Mouse (Mus musculus): ENCODE measurements at regions not wholly inside any gene's neighbourhood (a gene's known extent, or its start where the extent isn't known, plus 50 kb on each side); places are given as distances from the start of the nearest gene placed in this dataset.
"Not testable (repeated sequence)": the region's sequence is repeated elsewhere in the genome, so short reads cannot be mapped to it uniquely, and the experiment has no call there.

DNA sequence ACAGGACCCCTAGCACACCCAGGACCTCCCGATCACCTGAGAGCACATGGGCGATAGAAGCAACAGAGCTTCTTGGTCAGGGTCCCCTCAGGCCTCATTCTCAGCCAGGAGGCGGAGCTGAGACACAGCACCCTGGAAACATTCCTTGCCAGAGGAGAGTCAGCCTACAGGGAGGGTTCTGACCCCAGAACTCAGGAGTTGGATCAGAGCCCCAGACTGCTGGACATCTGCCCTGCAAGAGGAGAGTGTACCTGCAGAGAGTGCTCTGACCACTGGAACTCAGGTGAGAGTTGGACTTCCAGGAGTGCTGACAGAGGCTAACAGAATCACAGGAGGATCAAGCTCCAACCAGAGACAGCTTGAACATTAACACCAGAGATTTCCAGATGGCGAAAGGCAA is 76.1 kb downstream of the Gpr85 start:
- not testable (repeated sequence) for ATAC-seq (replicated peaks; ENCODE audit: low FRiP score, low read depth); H3K4me2 ChIP-seq (ENCODE audit: low read length); H3K36me3 ChIP-seq (ENCODE audit: insufficient read depth, low read length); H3K27me3 ChIP-seq (ENCODE audit: insufficient read depth, low read length); H3K9ac ChIP-seq (ENCODE audit: low read depth, low read length); H3K4me3 ChIP-seq (replicated peaks; ENCODE audit: low read depth, low read length); H3K27ac ChIP-seq; H3K9me3 ChIP-seq (replicated peaks; ENCODE audit: low read length); DNase-seq (ENCODE audit: low spot score); H3K4me1 ChIP-seq (replicated peaks; ENCODE audit: insufficient read depth, low read length)
- 91% methylated on average over 4 of the region's 4 CpGs for WGBS

DNA sequence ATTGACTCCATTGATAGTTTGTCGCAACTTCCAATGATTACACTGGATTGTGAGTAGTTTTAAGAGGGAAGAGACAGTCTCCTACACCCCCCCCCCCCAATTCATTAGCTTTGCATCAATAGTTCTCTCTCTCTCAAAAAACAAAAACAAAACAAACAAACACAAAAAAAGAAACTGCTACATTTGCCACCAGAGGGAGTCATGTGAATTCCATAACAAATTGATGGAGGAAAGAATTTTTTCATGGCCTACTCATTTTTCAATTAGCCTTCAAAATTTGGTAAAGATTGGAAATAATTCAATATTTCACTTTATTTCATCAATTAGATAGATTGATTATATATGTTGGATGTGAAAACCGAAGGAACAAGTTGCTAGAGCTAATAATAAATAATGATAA is 80.3 kb downstream of the Gpr85 start:
- WGBS: 87% methylated on average over 2 of the region's 2 CpGs

DNA sequence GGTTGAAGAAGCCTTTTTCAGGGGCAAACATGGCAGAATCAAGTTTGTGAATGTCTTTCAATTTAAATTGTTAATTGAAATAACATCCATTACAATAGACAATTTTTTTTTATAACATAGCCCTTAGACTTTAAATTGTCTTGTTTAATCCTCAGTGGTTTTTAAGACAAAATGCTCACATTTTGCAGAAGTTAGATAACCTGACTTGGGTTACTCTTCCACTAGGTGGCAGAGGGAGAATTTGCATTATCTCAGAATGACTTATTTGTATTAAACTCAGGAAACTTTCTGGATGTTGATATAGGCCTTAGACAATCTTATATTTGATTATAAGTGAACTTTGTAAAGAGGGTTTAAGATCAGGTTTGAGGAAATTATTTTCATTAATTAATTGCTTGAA is 80.8 kb downstream of the Gpr85 start:
- ATAC-seq (replicated peaks; ENCODE audit: low FRiP score, low read depth): no peak
- peak; percentile 60 for TF ChIP-seq CTCF (IDR thresholded peaks at IDR 0.05; ENCODE audit: low read depth)
- H3K9me3 ChIP-seq (replicated peaks; ENCODE audit: low read length): no peaks in the 10 kb centered on the region
- no peak overlapping the region for H3K9ac ChIP-seq (ENCODE audit: low read depth, low read length)
- peak; percentile 38 for DNase-seq (ENCODE audit: low spot score)
- no peak overlapping the region for H3K27ac ChIP-seq
- H3K36me3 ChIP-seq (ENCODE audit: insufficient read depth, low read length): no peaks in the 10 kb centered on the region
- no peaks in the 10 kb centered on the region for H3K27me3 ChIP-seq (ENCODE audit: insufficient read depth, low read length)
- H3K4me1 ChIP-seq (replicated peaks; ENCODE audit: insufficient read depth, low read length): no peaks in the 10 kb centered on the region
- H3K4me2 ChIP-seq (ENCODE audit: low read length): no peak overlapping the region
- no peak overlapping the region for H3K4me3 ChIP-seq (replicated peaks; ENCODE audit: low read depth, low read length)

More for the DNA sequence above, 80.3 kb downstream of the Gpr85 start:
- DNase-seq (ENCODE audit: low spot score) (no peak), ATAC-seq (replicated peaks; ENCODE audit: low FRiP score, low read depth) (no peak)
- Histone ChIP-seq H3K4me3 (replicated peaks; ENCODE audit: low read depth, low read length) (no peak overlapping the region), H3K9ac (ENCODE audit: low read depth, low read length) (no peak overlapping the region), H3K4me1 (replicated peaks; ENCODE audit: insufficient read depth, low read length) (no peaks in the 10 kb centered on the region), H3K9me3 (replicated peaks; ENCODE audit: low read length) (no peaks in the 10 kb centered on the region), H3K27me3 (ENCODE audit: insufficient read depth, low read length) (no peaks in the 10 kb centered on the region), H3K36me3 (ENCODE audit: insufficient read depth, low read length) (no peaks in the 10 kb centered on the region), H3K4me2 (ENCODE audit: low read length) (no peak overlapping the region), H3K27ac (no peak overlapping the region)
- TF ChIP-seq CTCF (IDR thresholded peaks at IDR 0.05; ENCODE audit: low read depth): peak; percentile 38; the same call in 1 of the 2 replicates

DNA sequence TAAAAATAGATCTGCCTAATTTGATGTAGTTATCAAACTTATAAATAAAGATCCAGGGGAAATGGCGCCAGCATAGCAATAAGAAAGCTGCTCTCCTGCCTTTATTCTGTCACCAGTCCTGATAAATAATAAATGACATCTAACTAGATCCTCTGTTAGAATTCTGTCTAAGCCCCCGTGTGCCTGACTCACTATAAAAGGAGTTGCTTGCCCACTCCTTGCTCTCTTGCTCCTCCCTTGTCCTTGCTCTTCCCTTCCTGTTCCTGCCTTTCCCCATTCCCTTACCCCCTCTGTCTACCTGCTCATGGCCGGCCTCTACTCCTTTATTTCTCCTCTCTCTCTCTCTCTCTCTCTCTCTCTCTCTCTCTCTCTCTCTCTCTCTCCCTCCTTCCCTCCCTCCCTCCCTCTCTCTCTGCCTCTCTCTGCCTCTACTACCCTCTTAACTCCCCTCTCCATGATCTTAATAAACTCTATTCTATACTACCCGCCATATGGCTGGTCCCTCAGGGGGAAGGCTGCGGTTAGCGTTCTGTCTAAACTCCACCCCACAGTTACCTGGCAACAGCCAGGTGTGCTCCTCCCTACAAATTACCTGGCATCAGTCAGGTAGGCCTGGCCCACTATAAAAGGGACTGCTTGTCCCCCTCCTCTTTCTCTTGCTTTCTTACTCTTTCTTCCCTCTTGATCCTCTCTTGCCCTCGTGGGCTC is 71.3 kb upstream of the Bmt2 start:
- no peaks in the 10 kb centered on the region for H3K4me1 ChIP-seq (replicated peaks; ENCODE audit: insufficient read depth, low read length)
- H3K4me3 ChIP-seq (replicated peaks; ENCODE audit: low read depth, low read length): no peak overlapping the region
- DNase-seq (ENCODE audit: low spot score): no peak
- no peaks in the 10 kb centered on the region for H3K27me3 ChIP-seq (ENCODE audit: insufficient read depth, low read length)
- H3K36me3 ChIP-seq (ENCODE audit: insufficient read depth, low read length): no peaks in the 10 kb centered on the region
- no peak overlapping the region for H3K27ac ChIP-seq
- WGBS: 54% methylated on average over 7 of the region's 7 CpGs
- TF ChIP-seq CTCF (IDR thresholded peaks at IDR 0.05; ENCODE audit: low read depth): no peak
- H3K9me3 ChIP-seq (replicated peaks; ENCODE audit: low read length): no peaks in the 10 kb centered on the region
- no peak overlapping the region for H3K9ac ChIP-seq (ENCODE audit: low read depth, low read length)
- H3K4me2 ChIP-seq (ENCODE audit: low read length): no peak overlapping the region
- no peak for ATAC-seq (replicated peaks; ENCODE audit: low FRiP score, low read depth)

DNA sequence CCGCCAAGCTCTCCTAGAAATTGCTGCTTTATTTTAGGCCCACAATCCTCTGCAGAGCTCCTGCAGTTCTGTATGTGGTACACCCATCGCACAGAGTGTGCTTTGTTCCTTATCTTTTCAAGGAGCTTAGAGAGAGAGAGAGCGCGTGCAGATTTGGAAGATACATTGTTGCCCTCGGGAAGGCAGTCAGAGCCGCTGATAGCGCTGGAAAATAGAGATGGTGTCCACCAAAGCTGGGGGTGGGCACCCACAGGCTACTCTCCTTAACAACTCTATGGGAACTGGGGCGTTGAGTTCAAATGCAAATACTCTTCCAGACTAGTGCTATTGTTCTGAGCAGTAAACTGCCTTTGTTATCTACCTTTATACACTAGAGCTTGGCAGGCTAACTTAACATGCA is 70.2 kb upstream of the Bmt2 start:
- Histone ChIP-seq H3K36me3 (ENCODE audit: insufficient read depth, low read length) (no peaks in the 10 kb centered on the region), H3K9ac (ENCODE audit: low read depth, low read length) (no peak overlapping the region), H3K4me1 (replicated peaks; ENCODE audit: insufficient read depth, low read length) (no peaks in the 10 kb centered on the region), H3K9me3 (replicated peaks; ENCODE audit: low read length) (no peaks in the 10 kb centered on the region), H3K4me2 (ENCODE audit: low read length) (no peak overlapping the region), H3K27ac (no peak overlapping the region), H3K27me3 (ENCODE audit: insufficient read depth, low read length) (no peaks in the 10 kb centered on the region), H3K4me3 (replicated peaks; ENCODE audit: low read depth, low read length) (no peak overlapping the region)
- no peak for TF ChIP-seq CTCF (IDR thresholded peaks at IDR 0.05; ENCODE audit: low read depth)
- ATAC-seq (replicated peaks; ENCODE audit: low FRiP score, low read depth) (no peak), DNase-seq (ENCODE audit: low spot score) (no peak)
- 31% methylated on average over 8 of the region's 8 CpGs for WGBS

DNA sequence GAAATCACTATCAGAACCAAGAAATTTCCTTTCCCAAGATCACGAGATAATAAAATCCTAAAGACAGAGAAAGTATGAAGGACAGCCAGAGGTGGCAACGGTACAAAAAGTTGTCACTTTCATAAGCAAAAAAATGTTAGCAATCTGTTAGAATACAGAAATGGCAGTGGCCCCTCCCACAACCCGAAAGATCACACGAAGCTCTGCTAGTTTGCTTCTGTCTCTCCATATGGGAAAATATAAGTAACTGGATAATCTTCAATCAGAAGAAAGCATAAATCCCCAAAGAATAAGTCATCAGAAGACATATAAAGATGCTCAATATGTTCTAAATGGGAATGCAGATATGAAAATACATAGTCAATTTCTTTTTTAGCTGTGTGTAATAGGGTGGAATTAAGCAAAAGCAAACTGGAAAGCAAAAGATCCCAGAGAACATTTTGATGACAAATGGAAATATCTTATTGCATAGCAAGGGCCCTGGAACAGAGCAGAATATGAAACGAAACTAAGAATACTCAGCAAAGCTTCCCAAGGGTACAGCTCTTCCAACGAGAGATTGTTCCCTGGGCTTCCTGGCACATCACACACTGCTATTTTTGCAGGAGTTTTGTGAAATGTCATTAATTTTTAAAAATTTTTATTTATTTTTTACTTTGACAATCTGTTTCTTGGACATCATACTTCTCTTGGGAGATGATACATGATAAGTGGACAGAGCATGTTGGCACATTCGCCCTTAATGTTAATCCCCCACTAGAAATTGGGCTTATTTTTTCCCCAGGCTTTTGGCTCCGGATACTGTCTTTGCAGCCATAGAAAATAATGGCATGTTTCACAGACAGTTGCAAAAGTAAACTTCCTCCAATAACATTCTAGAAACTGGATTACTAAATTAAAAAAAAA is 69.1 kb upstream of the Bmt2 start:
- DNase-seq (ENCODE audit: low spot score) (no peak), ATAC-seq (replicated peaks; ENCODE audit: low FRiP score, low read depth) (no peak)
- H3K9me3 ChIP-seq (replicated peaks; ENCODE audit: low read length): no peaks in the 10 kb centered on the region
- 86% methylated on average over 8 of the region's 8 CpGs for WGBS
- no peaks in the 10 kb centered on the region for H3K27me3 ChIP-seq (ENCODE audit: insufficient read depth, low read length)
- no peak overlapping the region for H3K27ac ChIP-seq
- H3K4me3 ChIP-seq (replicated peaks; ENCODE audit: low read depth, low read length): no peak overlapping the region
- H3K9ac ChIP-seq (ENCODE audit: low read depth, low read length): no peak overlapping the region
- TF ChIP-seq CTCF (IDR thresholded peaks at IDR 0.05; ENCODE audit: low read depth): no peak
- H3K36me3 ChIP-seq (ENCODE audit: insufficient read depth, low read length): no peaks in the 10 kb centered on the region
- H3K4me1 ChIP-seq (replicated peaks; ENCODE audit: insufficient read depth, low read length): no peaks in the 10 kb centered on the region
- no peak overlapping the region for H3K4me2 ChIP-seq (ENCODE audit: low read length)

Measured in kidney, postnatal 0 days (tissue).